In genomic region chr13:34346238-34346637, GRCm38 (mm10) we compare ENCODE assay signal across 10 mouse cellular contexts. TPM values are rescaled to one million over a fixed set of nuclear protein-coding genes. Genes with fewer than 3 reads are reported as not detected.
DNase-seq lines count a peak whose midpoint lies in the region; ATAC-seq and TF ChIP-seq lines count a peak whose summit lies in the region.
"Had no signal": no experiment of that assay in that cellular context is flagged by ENCODE, and none has a peak within 500 bp of the region (broad histone marks: within the 10 kb centered on the region; RNA-seq: fewer than 3 reads in every experiment).

No protein-coding gene starts in this region.

- peak overlapping the region; percentile 95; the same call in 1 of the 2 replicates for H3K9ac ChIP-seq in heart, embryonic 13.5 days
- H3K9ac ChIP-seq in heart, embryonic 15.5 days, result no peak overlapping the region

- H3K4me2 ChIP-seq in heart, embryonic 13.5 days, result peak overlapping the region; percentile 99
- H3K4me2 ChIP-seq in heart, embryonic 15.5 days, result peak overlapping the region; percentile 86

- no peak for ATAC-seq in heart, embryonic 13.5 days (ENCODE audit: extremely low read depth, insufficient number of reproducible peaks, low FRiP score, low TSS enrichment)
- no peak for ATAC-seq in heart, embryonic 15.5 days (replicated peaks; ENCODE audit: insufficient number of reproducible peaks, insufficient read depth, low FRiP score, low read depth)
- no peak for ATAC-seq in megakaryocyte, adult 5-6 weeks (ENCODE audit: poor library complexity, severe bottlenecking)

- no peak for TF ChIP-seq CTCF in brain, embryonic 14.5 days (IDR thresholded peaks at IDR 0.05; ENCODE audit: borderline replicate concordance, extremely low read depth, insufficient read depth, insufficient read length)

- peaks cover 18% of the 10 kb centered on the region; the same call in 1 of the 2 replicates for H3K27me3 ChIP-seq in heart, embryonic 13.5 days (replicated peaks)
- H3K27me3 ChIP-seq in heart, embryonic 15.5 days, result no peaks in the 10 kb centered on the region; the same call in 1 of the 2 replicates
- H3K27me3 ChIP-seq in midbrain, embryonic 10.5 days (ENCODE audit: low read depth, poor library complexity, severe bottlenecking), result peaks cover 21% of the 10 kb centered on the region

- H3K4me1 ChIP-seq in heart, embryonic 13.5 days, result peaks cover 56% of the 10 kb centered on the region
- peaks cover 37% of the 10 kb centered on the region for H3K4me1 ChIP-seq in heart, embryonic 15.5 days (replicated peaks)
- H3K4me1 ChIP-seq in midbrain, embryonic 10.5 days, result peaks cover 56% of the 10 kb centered on the region

- DNase-seq in heart, adult 9 months (ENCODE audit: low spot score in 2 of 2), result no peak
- peak; percentile 26 for DNase-seq in brain, embryonic 14.5 days (ENCODE audit: low read depth)
- no peak for DNase-seq in midbrain, embryonic 10.5 days (ENCODE audit: low spot score)
- DNase-seq in cerebellum, adult 9-11 months, result no peak
- DNase-seq in retina, embryonic 14.5 days (ENCODE audit: low spot score), result no peak
- DNase-seq: lung, postnatal 14 days had no signal

- H3K4me3 ChIP-seq in heart, embryonic 13.5 days, result peak overlapping the region; percentile 85
- H3K4me3 ChIP-seq in heart, embryonic 15.5 days, result peak overlapping the region; percentile 65
- H3K4me3 ChIP-seq in midbrain, embryonic 10.5 days, result peak overlapping the region; percentile 94; the same call in 1 of the 2 replicates

- TF ChIP-seq POLR2A in brain, embryonic 14.5 days (IDR thresholded peaks at IDR 0.05; ENCODE audit: borderline replicate concordance, extremely low read depth, insufficient read depth, insufficient read length, poor library complexity, severe bottlenecking), result no peak

- 25% methylated on average over 7 of the region's 7 CpGs for WGBS in heart, embryonic 13.5 days
- WGBS in heart, embryonic 15.5 days, result 29% methylated on average over 7 of the region's 7 CpGs
- WGBS in midbrain, embryonic 10.5 days, result 57% methylated on average over 7 of the region's 7 CpGs

- H3K36me3 ChIP-seq in heart, embryonic 13.5 days, result no peaks in the 10 kb centered on the region
- H3K36me3 ChIP-seq in heart, embryonic 15.5 days, result no peaks in the 10 kb centered on the region
- H3K36me3 ChIP-seq in midbrain, embryonic 10.5 days, result no peaks in the 10 kb centered on the region

- peak overlapping the region; percentile 78; the same call in 1 of the 2 replicates for H3K27ac ChIP-seq in heart, embryonic 13.5 days (replicated peaks)
- peak overlapping the region; percentile 73; the same call in 1 of the 2 replicates for H3K27ac ChIP-seq in heart, embryonic 15.5 days
- H3K27ac ChIP-seq in midbrain, embryonic 10.5 days (replicated peaks), result no peak overlapping the region

- H3K9me3 ChIP-seq in heart, embryonic 13.5 days, result no peaks in the 10 kb centered on the region
- no peaks in the 10 kb centered on the region for H3K9me3 ChIP-seq in heart, embryonic 15.5 days (replicated peaks)
- no peaks in the 10 kb centered on the region for H3K9me3 ChIP-seq in midbrain, embryonic 10.5 days (replicated peaks)

RNA-seq across cellular contexts. Expression of gene Slc22a23, which starts 1.3 kb away (rescaled TPM):
- 4.5 and 5.5 TPM in 2 replicates for polyA plus RNA-seq in heart, embryonic 13.5 days (2015; fragmentation: Nextera tagmentation; extraction: Ambion mirVana)
- 67.8 and 87.6 TPM in 2 replicates for polyA plus RNA-seq in brain, embryonic 14.5 days (2012; rRNA removed)
- 2.5 and 4.8 TPM in 2 replicates for polyA plus RNA-seq in heart, embryonic 15.5 days (2015; fragmentation: Nextera tagmentation; extraction: Ambion mirVana)
- polyA plus RNA-seq in midbrain, embryonic 10.5 days (2016; fragmentation: Nextera tagmentation; extraction: Ambion mirVana), result 7.9 and 9.3 TPM in 2 replicates
- 0.65 and 1.0 TPM in 2 replicates for total RNA-seq in megakaryocyte, adult 5-6 weeks (2015)
- 0.22 and 2.7 TPM in 2 replicates for total RNA-seq in megakaryocyte, adult 5-6 weeks (2017)
- total RNA-seq: granulocyte monocyte progenitor cell, adult 5-6 weeks had no signal
